Mouse (Mus musculus): ENCODE data around the gene Arhgef3.
A peak's percentile ranks its signal among the peaks of the same experiment; 100 is the strongest.

DNA sequence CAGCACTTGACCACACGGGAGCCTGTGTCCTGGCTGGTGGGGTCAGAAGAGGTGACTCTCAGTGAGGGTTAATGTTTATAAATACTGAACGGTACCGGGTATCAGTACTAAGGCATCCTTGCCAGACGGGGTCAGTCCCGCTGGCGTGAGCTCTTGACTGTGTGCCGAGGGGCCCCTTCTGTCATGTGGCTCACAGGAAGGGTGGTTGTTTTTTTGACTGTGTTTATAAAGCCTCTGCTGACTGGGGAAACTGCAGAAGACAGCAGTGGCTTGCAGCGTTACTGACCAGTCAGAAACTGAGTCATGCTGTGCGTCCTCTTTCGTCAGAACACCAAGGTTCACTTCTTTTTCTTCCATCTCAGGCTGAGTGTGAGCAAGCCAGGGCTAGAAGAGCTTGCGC lies 67.4 kb downstream of the Arhgef3 start:
- peak; percentile 36; the same call in 1 of the 2 replicates for TF ChIP-seq POLR2A (IDR thresholded peaks at IDR 0.05; ENCODE audit: borderline replicate concordance, extremely low read depth, low read depth, low read length)
- no peak for TF ChIP-seq CTCF (IDR thresholded peaks at IDR 0.05; ENCODE audit: insufficient read depth, low read length)

All from lung, adult 2 months (tissue).